Mouse (Mus musculus) midbrain, embryonic 16.5 days (tissue): ENCODE data around the gene 2310061I04Rik. TPM values are rescaled to one million over a fixed set of nuclear protein-coding genes. Genes with fewer than 3 reads are reported as not detected.

ENCODE experiments used
- ATAC-seq: fragments of 200-750 bp; cut with Nextera tagmentation; 2 replicates; pipeline ENCODE4 v1.8.0; 2017; ENCODE audit warnings: moderate TSS enrichment
- H3K27ac ChIP-seq: fragments of 300-500 bp; sonication (generic); 2 replicates; pipeline ENCODE4 v1.5.1; 2014; ENCODE audit warnings: mild to moderate bottlenecking, low read length, mixed read lengths
- H3K27me3 ChIP-seq: fragments of 300-500 bp; sonication (generic); 2 replicates; pipeline ENCODE4 v1.6.1; 2014; ENCODE audit warnings: low read depth, low read length, mixed read lengths; ENCODE audit not compliant: control insufficient read depth, insufficient read depth
- H3K36me3 ChIP-seq: fragments of 300-500 bp; sonication (generic); 2 replicates; pipeline ENCODE4 v1.6.1; 2014; ENCODE audit warnings: mild to moderate bottlenecking, low read length, moderate library complexity, mixed read lengths; ENCODE audit not compliant: control insufficient read depth, insufficient read depth
- H3K4me1 ChIP-seq: fragments of 300-500 bp; sonication (generic); 2 replicates; pipeline ENCODE4 v1.6.1; 2014; ENCODE audit warnings: mild to moderate bottlenecking, low read length, mixed read lengths; ENCODE audit not compliant: control insufficient read depth, insufficient read depth
- H3K4me2 ChIP-seq: fragments of 300-500 bp; sonication (generic); 2 replicates; pipeline ENCODE4 v1.6.1; 2014; ENCODE audit warnings: mild to moderate bottlenecking, low read length, mixed read lengths
- H3K4me3 ChIP-seq: fragments of 300-500 bp; sonication (generic); 2 replicates; pipeline ENCODE4 v1.5.1; 2014; ENCODE audit warnings: low read depth, mild to moderate bottlenecking, low read length, moderate library complexity, mixed read lengths
- H3K9ac ChIP-seq: fragments of 300-500 bp; sonication (generic); 2 replicates; pipeline ENCODE4 v1.6.1; 2014; ENCODE audit warnings: low read depth, low read length, mixed read lengths
- H3K9me3 ChIP-seq: fragments of 300-500 bp; sonication (generic); replicated peaks from 2 replicates; pipeline ENCODE4 v1.6.1; 2014; ENCODE audit warnings: mild to moderate bottlenecking, low read length, mixed read lengths; ENCODE audit not compliant: control insufficient read depth, poor library complexity, severe bottlenecking
- WGBS: fragments of 180-500 bp; shearing (Covaris S2); extraction: QIAGEN DNeasy Blood & Tissue Kit; methylation state at CpG from one replicate; pipeline ENCODE4 v1.1.7; 2014; 5-methylcytosine and 5-hydroxymethylcytosine counted together
- polyA plus RNA-seq: library from polyadenylated mRNA; unstranded; fragments of >200 nt; fragmentation: Nextera tagmentation; extraction: Ambion mirVana; gene quantifications from 2 replicates; pipeline ENCODE4 v1.2.1, GENCODE M21; 2015

The 2310061I04Rik gene
- polyA plus RNA-seq, 1 experiment from 2014 or later = 76.4 TPM

DNA sequence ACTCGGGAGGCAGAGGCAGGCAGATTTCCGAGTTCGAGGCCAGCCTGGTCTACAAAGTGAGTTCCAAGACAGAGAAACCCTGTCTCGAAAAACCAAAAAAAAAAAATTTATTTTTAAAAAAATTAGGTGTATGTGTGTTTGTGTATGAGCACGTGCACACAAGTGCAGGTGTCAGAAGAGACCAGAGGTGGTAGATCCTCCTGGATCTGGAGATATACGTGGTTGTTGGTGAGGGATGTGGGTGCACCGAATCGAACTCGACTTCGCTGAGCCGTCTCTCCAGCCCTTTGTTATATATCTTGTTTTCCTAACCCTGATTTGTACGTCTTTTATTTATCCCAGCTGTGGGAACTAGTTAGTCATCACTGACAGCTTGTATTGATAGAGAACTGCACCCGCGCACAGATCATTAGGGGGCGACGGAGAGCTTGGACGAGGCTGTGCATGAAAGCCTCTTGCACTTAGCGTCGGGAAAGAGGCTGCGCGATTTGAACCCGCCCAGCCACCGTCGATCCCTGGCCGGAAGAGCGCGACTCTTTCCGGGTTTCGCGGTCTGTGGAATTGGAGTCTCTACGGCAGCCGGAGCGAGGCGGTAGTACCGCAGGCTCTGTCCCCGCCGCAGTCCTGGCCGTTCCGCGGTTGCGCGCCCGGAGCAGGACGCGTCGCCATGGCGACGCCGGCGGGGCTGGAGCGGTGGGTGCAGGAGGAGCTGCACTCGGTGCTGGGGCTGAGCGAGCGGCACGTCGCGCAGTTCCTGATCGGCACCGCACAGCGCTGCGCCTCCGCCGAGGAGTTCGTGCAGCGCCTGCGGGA is 17.8 kb downstream of the 2310061I04Rik start, which contains the start of gene Dhx16:
Dhx16 (plus strand) TSS at position 575 of the 813 bp plus-strand sequence.
- WGBS = 6% methylated on average over 66 of the region's 66 CpGs
- H3K27me3 ChIP-seq = no peaks in the 10 kb centered on the region

DNA sequence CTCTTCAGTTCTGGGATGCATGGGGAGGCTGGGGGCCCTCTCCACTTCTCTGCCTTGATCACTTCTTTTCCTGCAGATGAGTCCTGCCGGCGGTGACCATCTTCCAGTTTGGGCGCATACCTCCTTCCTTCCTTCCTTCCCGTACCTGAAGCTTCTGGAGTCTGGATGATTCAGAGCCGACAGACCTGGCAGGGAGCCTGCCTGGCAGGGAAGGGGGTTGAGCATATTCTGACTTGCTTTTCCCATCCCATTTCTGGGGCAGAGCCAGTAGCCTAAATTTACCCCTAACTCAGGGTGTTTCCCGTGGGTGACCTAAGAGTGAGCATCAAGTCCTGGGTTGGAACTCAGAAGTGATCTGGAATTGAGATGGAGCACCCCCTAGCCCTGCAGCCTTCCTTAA is 22.5 kb downstream of the 2310061I04Rik start:
- no peak overlapping the region for H3K9ac ChIP-seq
- H3K4me2 ChIP-seq = no peak overlapping the region
- no peak overlapping the region for H3K27ac ChIP-seq
- no peaks in the 10 kb centered on the region for H3K27me3 ChIP-seq
- ATAC-seq = no peak
- H3K9me3 ChIP-seq = no peaks in the 10 kb centered on the region; the same call in 1 of the 2 replicates
- H3K36me3 ChIP-seq = peaks cover 4% of the 10 kb centered on the region
- H3K4me3 ChIP-seq = no peak overlapping the region
- WGBS = 95% methylated on average over 6 of the region's 6 CpGs
- H3K4me1 ChIP-seq = peaks cover 24% of the 10 kb centered on the region

More for the DNA sequence above, 17.8 kb downstream of the 2310061I04Rik start, which contains the start of gene Dhx16:
- peak; percentile 93 for ATAC-seq
- Histone ChIP-seq H3K9me3 (no peaks in the 10 kb centered on the region), H3K36me3 (peaks cover 21% of the 10 kb centered on the region), H3K9ac (peak within 1 kb of the TSS; percentile 82), H3K4me1 (peaks cover 9% of the 10 kb centered on the region), H3K27ac (peak within 1 kb of the TSS; percentile 78), H3K4me2 (peak within 1 kb of the TSS; percentile 85), H3K4me3 (peak within 1 kb of the TSS; percentile 83)

DNA sequence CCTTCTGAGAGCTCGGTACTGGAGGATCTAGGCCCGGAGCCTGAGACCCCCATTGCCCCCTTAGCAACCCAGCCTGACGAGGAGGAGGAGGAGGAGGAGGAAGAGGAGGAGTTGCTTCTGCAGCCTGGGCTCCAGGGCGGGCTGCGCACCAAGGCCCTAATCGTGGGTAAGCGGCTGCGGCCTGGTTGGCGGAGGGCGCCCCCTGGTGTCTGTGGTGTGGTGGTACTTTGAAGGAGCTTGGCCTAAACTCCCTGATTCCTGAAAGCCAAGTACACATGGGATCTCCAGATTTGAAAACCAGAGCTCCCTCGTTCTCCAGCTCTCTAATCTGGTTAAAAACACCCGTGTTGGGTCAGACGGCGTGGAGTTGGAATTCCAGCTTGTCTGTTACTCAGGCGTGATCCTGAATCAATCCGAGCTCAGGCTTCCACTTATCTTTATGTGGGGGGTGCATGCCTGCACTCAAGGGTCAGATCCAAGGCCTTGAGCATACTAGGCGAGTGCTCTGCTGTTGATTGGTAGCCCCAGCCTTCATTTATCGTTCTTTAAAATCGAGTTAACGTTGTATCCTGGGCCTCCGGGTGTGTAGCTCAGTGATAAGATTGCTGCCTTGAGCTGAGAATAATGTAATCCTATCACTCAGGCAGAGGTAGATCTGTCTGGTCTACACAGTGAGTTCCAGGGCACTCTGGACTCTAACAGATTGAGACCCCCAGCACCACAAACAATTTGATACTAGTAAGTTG is 23.3 kb downstream of the 2310061I04Rik start:
- H3K9ac ChIP-seq = no peak overlapping the region
- H3K4me1 ChIP-seq = peaks cover 31% of the 10 kb centered on the region
- no peak overlapping the region for H3K27ac ChIP-seq
- H3K9me3 ChIP-seq = no peaks in the 10 kb centered on the region; the same call in 1 of the 2 replicates
- ATAC-seq = no peak
- H3K4me2 ChIP-seq = no peak overlapping the region
- WGBS = 33% methylated on average over 21 of the region's 21 CpGs
- H3K27me3 ChIP-seq = no peaks in the 10 kb centered on the region
- H3K4me3 ChIP-seq = no peak overlapping the region
- H3K36me3 ChIP-seq = peaks cover 4% of the 10 kb centered on the region

DNA sequence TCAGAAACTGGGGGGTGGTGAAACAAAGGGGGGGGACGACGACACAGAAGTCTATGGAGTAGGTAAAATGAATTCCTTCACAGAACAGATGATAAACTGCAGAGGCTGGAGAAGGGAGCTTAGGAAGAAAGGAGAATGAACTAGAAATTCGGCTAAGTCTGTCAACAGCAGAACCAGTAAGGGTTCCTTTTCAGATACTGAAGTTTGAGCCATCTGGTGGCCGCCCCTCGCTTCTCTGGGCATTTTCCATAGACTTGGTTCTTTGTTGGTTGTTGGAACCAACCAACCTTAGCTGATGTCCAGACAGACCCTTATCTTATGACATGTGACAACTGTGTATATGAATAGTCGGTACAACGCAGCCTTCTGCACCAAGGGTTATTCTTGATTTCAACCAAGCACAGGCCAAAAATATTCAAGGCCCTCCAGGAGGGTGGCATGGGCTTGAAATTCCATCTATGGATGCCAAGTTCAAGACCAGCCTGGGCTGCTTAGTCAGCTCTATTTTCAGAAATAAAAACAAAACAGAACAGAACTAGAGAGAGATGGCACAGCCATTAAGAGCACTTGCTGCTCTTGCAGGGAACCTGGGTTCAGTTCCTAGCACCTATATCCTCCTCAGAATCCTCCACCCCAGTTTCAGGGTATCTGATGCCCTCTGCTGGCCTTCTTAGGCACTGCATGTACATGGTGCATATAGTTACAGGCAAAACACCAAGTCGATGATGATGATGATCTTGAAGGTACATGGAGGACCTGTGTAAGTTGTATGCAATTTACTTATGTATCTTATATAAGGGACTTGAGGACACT is 26.1 kb downstream of the 2310061I04Rik start:
- Histone ChIP-seq H3K4me1 (peaks cover 52% of the 10 kb centered on the region), H3K4me2 (peak overlapping the region; percentile 95), H3K27me3 (no peaks in the 10 kb centered on the region), H3K36me3 (peaks cover 4% of the 10 kb centered on the region), H3K4me3 (peak overlapping the region; percentile 74; the same call in 1 of the 2 replicates), H3K27ac (0 out of 2 replicates have a peak overlapping the region, but pooled peaks have one; percentile 54), H3K9me3 (no peaks in the 10 kb centered on the region; the same call in 1 of the 2 replicates), H3K9ac (peak overlapping the region; percentile 57; the same call in 1 of the 2 replicates)
- 90% methylated on average over 8 of the region's 8 CpGs for WGBS
- no peak for ATAC-seq

DNA sequence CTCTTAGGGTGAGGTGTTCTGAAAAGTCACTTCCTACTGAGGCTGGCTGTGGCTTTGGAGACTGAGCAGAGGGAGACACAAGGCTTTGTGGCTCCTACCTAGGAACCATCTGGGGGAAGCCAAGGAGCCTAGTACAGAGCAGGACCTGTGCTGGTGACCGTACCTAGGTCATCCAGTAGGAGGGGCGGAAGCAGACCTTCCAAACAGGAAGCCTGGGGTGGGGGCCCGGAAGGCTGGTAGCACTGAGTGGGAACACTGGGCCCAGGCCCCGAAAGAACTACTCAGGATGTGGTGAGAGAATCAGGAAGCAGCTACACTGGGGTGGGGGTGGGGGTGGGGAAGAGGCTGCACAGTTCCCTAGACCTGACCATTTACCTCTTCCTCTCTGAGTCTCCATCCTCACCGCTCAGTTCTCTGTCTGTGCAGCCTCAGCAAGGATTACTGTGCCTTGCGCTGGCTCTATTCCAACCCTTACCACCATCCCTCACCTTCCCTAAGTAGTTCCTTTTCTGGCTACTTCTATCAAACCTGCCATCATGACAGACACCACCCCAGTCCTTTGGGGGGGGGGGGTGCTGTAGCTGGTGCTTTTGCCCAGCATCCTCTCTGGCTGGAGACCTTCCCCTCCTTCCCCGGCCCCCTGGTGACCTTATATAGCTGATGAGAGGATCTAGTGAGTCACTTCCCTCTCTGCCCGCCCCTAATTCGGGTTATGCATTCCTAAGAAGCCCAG is 26.9 kb downstream of the 2310061I04Rik start:
- Histone ChIP-seq H3K36me3 (peaks cover 4% of the 10 kb centered on the region), H3K9ac (peak overlapping the region; percentile 57), H3K27ac (peak overlapping the region; percentile 54; the same call in 1 of the 2 replicates), H3K4me1 (peaks cover 52% of the 10 kb centered on the region), H3K9me3 (no peaks in the 10 kb centered on the region; the same call in 1 of the 2 replicates), H3K4me2 (peak overlapping the region; percentile 95), H3K4me3 (peak overlapping the region; percentile 74), H3K27me3 (no peaks in the 10 kb centered on the region)
- 76% methylated on average over 9 of the region's 9 CpGs for WGBS
- no peak for ATAC-seq

DNA sequence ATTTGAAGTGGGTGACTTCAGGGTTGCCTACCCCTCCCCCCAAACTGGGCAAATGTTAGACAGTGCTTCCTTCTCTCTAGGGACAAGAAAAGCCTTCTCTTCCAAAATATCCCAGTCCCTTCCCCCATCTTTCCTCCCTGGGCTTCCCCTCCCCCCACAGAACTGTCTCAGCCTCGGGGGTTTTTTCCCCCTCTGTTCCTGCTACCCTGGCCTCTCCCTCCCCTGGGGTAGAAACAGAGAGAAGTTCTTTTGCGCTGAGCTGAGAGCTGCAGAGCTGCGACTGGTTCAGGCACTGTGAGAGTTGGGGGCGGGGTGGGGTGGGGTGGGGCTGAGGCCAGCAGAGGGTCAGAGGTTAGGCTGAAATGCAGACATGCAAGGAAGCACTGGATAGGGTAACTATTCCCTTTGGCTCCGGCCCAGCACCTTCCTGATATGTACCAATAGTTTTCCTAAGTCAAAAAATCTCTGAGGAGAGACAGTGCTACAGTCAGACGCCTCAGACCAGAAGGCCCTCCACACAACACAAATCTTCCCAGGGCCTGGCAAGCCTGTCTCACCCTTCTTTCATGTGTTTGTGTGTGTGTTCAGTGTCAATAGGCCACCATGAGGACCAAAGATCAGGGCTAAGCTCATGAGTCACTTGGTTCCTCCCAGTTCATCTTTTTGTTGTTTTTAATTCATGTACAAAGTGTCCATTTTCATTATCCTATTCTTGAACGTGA is 27.7 kb downstream of the 2310061I04Rik start:
- no peaks in the 10 kb centered on the region for H3K27me3 ChIP-seq
- H3K9ac ChIP-seq = peak overlapping the region; percentile 85
- no peaks in the 10 kb centered on the region; the same call in 1 of the 2 replicates for H3K9me3 ChIP-seq
- H3K36me3 ChIP-seq = no peaks in the 10 kb centered on the region; the same call in 1 of the 2 replicates
- H3K27ac ChIP-seq = peak overlapping the region; percentile 48; the same call in 1 of the 2 replicates
- WGBS = 1% methylated on average over 7 of the region's 7 CpGs
- H3K4me1 ChIP-seq = peaks cover 57% of the 10 kb centered on the region
- peak overlapping the region; percentile 74 for H3K4me3 ChIP-seq
- peak overlapping the region; percentile 95 for H3K4me2 ChIP-seq
- ATAC-seq = no peak

DNA sequence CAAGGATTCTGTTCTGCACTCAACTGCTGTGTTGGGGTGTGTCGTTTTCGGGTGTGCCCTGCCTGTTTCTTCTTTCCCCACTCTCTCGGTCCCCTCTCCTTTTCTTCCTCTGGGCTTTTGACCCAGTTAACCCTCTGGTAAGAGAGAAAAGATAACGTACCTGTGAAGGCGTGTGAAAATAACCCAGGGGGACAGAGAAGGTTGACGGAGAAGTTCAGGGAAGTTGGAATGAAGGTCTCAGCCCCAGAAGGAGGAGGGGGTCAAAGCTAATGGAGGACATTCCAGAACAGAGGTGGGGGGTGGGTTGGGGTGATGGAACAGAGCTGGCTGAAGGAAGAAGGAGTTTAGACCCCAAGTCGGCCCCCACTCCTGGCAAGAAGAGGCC is 28.3 kb downstream of the 2310061I04Rik start:
- Histone ChIP-seq H3K9me3 (no peaks in the 10 kb centered on the region; the same call in 1 of the 2 replicates), H3K9ac (peak overlapping the region; percentile 85), H3K27ac (peak overlapping the region; percentile 95; the same call in 1 of the 2 replicates), H3K4me3 (peak overlapping the region; percentile 74), H3K27me3 (no peaks in the 10 kb centered on the region), H3K36me3 (no peaks in the 10 kb centered on the region; the same call in 1 of the 2 replicates), H3K4me2 (peak overlapping the region; percentile 95), H3K4me1 (peaks cover 58% of the 10 kb centered on the region)
- no peak for ATAC-seq
- WGBS = 4% methylated on average over 7 of the region's 7 CpGs
